Mouse (Mus musculus) A20 (cell line): ENCODE measurements around the gene Kctd17.
A peak's percentile ranks its signal among the peaks of the same experiment; 100 is the strongest.

Source experiments
- DNase-seq: peaks from one replicate; pipeline ENCODE4 v3.0.0-alpha.2; 2011; ENCODE audit warnings: low read depth, low spot score

Gene Kctd17

DNA sequence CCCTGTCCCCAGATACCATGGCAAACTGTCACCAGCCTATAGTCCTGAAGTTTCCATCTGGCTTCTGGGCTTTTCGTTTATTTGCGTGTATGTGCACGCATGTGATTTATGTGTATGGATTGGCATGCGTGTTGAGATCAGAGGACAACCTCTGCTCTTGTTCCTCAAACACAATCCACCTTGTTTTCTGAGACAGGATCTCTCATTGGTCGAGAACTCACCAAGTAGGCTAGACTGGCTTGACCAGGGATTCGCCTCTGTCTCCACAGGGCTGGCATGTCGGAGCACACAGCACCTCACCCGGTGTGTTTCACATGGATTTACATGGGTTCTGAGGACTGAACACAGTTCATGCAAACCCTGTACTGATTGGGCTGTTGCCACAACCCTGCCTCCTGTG lies 14.2 kb upstream of the Kctd17 start:
- no peak for DNase-seq

DNA sequence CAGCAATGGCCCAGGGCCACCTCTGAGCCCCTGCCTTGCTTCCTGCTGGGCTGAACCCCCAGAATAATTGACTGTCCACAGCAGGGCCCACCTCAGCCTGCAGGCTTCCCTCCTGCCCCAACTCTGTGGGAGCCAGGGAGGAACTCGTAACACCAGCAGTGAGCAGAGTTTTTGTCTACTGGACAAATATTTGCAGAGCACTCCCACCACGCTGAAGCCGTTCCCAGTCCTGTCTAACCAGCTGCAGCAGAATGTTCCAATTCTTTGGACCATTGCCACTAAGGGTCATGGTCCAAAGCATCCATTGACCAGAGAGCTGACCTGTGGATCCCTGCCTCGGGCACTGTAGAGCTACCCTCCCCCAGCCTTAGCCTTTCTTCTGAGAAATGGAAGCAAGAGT lies 11.4 kb upstream of the Kctd17 start:
- no peak for DNase-seq

DNA sequence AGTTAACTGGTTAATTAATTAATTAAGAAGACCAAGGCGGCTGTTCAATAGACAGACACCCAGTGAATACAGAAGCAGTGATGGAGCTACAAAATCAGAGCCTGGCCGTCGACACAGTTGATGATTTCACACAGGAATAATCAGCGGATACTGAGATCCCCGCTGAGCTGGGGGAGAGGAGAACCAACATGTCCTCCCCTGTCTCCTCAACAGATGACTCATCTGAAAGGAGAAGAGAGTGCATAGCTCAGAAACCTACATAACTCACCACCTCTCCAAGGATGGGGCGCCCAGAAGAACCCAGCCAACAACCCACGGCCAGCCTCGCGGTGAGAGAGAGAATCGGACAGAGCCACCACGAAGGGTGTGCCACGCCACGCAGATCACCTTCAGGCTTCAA lies 8.0 kb upstream of the Kctd17 start:
- DNase-seq = no peak

DNA sequence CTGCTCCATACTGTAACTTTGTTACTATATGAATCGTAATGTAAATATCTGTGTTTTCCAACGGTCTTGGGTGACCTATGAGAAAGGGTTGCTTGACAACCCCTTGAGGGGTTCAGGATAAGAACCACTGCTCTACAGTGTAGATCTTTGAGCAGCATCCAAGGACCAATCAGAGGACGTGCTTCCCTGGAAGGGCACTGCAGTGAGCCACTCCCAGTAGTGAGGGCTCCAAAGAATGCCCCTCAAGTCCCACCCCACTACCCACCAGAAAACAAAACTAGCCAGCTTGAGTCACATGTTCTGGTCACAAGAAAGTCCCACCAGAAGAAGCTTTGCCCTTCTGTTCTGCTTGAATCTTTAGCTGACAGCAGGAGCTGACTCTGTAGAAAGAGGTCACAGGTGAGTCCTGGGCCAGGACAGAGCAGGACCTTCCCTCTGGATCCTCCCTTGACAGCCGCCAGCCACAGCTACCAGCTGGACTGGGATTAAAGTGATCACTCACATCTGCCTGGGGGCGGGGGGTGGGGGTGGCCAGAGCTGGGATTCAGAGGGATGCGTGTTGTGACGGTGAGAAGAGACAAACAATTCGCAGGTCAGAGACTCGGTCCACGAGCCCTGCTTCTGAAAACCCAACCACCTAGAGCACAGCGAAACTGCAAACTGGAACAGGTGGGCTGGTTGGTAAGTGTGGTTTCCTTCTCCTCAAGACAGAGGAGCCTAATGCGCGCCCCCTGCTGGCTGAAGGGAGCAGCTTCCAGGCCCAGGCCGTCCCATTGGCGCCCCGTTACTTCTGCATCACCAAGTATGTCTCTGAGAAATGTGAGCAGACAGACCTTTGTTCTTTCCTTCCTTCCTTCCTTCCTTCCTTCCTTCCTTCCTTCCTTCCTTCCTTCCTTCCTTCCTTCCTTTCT lies 6.1 kb upstream of the Kctd17 start:
- peak; percentile 86 for DNase-seq

DNA sequence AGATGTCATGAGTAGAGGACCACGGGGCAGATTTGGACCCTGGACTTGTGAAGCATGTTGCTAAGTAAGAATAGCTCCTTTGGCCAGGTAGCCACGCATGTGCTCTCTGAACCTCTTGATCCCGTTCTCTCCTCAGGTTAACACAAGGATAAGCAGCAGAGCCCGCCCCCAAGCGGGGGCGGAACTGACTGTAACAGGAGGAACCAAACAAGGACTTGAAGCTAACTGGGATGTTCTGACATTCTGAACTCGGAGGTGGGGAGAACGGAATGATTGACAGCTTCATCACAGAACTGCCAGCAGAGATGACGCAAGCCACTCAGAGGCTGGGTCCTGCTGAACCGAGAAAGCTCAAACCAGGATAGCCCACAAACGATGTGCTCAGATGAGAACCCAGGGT lies 3.9 kb upstream of the Kctd17 start:
- DNase-seq = no peak

DNA sequence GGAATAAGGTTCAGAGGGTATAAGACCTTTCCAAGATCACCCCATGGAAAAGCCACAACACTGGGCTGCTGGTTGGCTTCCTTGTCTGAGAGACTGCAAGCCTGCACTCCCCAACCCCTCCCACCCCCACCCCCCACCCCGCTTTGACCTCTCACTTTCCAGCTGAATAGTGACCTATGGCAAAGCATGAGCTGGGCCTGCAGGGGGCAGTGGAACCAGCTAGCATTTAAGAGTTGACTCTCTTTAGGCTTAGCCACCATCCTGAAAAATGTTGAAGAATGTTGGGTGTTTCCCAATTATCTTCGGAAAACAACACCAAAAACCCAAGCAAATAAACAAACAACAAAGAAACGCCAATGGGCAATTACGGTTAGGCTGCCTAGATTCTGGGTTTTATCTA lies 3.1 kb upstream of the Kctd17 start:
- DNase-seq = no peak

DNA sequence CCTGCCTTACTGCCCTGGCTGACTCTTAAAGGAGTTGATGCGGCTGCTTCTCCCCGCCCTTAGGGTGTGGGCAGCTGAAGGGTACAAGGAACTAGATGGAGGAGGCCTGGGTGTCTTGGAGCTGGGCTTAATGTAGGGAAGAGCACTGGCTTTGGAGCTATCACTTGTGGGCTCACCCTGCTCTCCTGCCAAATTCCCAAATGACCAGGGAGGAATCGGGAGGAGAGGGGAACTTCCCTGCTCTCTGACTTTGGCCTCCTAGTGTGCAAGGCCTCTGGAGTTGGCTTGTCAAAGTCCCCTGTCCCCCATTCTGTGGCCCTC lies 735 bp downstream of the Kctd17 start:
- no peak for DNase-seq

DNA sequence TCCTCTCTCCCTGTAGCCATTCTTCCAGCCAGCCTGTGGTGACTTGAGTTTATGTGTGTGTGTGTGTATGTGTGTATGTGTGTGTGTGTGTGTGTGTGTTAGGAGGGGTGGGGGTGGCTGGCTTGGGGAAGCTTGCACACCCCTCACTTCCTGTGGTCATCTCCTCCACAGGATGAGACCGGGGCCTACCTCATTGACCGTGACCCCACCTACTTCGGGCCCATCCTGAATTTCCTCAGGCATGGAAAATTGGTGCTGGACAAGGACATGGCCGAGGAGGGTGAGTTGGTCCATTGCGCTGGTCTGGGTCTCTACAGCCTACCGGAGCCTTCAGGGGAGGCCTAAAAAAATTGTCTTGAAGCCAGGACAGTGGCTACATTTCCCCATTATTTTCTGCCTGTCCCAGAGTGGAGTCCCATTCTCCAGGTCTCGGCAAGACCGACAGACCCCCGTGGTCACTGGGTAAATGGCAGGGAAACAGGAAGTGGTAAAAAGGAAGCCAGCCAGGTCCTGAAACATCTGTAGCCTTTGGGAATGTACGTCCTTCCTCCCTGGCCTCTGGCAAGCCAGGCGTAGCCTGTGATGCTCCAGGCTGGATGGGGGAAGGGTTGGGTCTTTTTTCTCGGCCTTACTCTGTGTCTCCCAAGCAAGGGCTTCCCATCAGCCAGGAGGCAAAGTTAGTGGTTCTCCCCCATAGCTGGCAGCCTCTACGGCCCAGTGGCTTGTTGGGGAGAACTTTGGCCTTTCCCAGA lies 1.7 kb downstream of the Kctd17 start:
- no peak for DNase-seq

DNA sequence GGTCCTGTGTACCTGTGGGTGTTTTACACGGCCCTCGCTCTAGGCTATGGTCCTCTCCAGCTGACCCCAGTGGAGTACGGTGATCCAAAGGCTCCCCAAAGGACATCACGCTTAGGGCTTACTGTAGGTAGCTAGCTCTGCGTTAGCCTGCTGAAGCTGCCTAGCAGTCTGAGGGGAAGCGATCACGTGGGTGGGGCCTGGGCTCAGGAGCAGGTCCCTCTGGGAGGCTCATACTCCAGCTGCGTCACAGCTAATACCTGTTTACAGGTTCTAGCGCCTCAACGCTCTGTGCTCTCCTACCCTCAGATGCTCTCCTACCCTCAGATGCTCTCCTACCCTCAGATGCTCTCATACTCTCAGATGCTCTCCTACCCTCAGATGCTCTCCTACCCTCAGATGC lies 2.5 kb downstream of the Kctd17 start:
- DNase-seq = no peak

DNA sequence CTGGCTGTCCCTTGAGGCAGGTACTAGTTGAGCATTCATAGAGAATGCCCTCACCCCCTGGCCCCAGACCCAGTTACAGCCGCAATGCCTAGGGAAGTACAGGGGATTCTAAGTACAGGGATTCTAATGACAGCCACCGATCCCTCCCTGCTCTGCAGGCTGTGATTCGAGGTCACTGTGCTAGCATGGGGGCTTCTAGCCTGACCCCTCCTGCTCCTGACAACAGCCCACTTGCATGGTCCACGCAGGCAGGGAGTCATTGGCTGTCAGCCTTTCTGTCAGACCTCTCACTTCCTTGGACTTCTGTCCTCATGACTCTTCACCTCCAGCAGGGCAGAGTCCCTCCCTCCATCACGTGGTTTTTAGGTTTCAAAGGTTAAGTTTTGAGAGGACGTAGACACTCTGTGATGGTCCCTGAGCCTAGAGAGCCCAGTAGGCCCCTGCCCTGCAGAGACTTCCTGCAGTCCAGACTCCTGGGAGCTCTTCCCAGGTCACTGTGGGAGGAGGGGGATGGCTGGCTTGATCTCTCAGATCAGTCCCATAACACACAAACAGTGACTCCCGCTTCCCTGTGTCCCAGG lies 3.3 kb downstream of the Kctd17 start:
- no peak for DNase-seq

DNA sequence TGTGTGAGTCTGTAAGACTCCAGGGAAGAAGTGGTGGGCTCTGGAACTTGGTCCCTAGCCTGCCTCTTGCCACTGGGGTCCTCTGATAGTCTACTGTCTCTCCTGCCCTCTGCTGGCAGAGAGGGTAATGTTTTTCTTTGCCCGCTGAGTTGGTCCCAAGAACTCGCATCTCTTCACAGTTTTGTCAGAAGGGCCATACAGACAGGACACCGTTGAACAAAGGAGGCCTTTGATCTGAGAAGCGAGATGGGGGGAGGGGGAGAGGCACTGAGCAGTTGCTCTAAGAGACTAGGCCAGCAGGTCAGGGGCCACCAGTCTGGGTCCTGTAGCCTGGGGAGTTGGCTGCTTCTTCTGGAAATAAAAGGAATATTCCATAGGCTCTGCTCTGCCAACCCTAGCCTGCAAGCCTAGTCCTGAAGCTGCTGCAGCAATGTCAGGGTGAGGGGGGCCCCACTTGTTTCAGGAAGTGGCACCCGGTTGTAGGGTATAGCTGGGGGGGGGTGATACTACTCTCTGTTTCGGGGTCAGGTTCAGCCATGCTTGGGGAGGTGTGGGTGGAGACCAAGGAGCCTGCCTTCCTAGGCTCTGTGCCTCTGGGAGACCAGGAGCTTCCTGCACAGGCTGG lies 6.6 kb downstream of the Kctd17 start:
- peak; percentile 44 for DNase-seq

DNA sequence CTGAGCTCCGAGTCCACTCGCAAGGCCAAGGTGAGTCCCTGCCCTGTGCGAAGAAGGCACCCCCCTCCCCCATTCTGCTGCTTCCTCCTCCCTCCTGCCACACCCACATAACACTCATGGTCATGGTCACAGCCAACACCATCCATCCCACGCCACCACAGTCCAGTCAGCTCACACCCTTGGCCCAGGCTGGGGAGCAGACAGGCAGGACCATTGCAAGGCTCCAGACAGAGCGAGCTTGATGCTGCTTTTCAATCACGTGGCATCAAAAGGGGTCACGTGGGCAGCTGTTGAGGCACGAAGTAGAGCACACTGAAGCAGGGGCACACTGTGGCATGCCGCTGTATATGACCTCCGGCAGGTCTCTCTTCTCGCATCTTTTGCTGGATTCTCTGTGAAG lies 7.3 kb downstream of the Kctd17 start:
- no peak for DNase-seq

DNA sequence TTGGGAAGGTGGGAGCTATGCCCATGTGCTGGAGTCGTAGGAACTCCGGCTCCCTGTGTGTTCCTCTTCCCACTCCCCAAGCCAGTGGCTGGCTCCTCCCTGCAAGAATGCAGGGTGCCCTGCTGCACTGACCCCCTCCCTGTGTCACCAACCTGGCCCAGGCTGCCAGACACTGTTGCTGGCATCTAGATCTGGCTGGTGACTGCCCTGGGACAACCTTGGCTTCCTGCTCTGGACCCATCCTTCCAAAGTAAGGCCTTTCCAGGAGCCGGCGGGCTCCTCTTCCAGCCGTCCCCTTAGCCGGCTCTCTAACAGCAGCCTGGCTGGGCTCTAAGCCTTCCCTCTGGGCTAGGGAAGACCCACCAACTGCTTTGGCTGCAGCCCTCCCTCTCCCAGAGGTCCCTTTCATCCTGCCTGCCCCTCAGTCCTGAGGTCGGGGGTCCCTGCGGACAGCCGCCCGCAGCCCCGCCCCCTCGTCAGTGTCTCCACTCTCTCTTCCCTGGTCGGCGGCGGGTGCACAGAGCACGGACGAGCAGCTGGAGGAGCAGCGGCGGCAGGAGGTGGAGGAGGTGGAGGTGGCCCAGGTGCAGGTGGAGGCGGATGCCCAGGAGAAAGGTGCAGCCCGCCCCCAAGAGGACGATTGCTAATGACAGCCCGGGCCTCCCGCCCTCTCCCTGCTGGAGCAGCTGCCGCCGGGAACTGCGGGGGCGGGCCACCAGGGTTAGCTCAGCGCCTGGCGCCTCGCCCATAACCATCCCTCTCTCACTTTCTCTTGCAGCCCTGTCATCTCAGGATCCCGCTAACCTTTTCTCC lies 8.2 kb downstream of the Kctd17 start:
- DNase-seq = no peak

DNA sequence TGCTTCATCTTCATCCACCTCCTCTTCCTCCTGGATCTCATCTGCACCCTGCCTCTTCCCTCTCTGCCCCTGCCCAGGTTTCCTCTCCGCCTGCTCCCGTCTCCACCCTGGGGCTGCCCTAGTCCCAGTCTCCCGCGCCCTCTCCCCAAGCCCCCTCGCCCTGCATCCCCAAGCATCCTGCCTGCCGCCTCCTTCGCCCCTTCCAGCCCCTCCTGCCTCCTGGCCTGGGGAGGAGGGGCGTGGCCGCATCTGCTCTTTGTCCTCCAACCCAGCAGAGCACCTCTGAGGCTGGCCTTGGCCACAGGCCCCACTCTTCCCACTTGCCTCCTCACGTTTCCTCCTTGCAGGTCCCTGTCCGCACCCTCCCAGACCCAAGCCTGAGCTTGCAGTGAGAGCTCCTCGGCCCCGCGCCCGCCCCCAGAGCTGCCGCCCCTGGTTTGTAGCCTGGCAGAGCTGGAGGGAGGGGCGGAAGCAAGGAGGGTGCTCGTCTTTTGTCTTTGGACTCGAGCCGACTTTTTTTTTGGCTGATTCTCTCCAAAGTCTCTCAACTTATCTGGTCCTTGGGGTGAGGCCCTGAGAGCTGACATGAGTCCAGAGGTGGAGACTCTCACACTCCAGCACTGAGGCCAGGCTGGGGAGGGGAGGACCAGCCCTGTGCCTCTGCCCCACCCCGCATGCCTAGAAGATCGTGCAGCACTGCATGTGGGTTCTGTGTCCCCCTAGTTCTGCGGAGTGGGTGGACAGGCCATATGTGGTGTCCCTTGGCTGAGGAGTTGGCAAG lies 9.1 kb downstream of the Kctd17 start:
- no peak for DNase-seq

DNA sequence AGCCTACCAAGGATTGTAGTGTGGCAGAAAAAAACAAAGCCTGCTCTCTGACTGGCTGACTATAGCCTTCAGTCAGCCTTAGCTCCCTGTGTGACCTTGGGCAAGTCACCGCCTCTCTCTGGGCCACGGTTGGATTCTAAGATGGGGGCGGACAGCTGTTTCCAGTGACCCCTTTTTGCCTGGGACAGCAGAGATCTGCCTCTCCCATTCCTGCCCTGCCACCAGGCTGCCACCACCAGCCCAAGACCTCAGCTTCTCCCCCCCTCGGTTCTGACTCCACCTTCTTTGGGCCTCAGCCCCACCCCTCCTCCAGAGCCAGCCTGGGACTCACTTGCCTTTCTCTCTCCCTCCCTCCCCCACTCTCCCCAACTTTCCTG lies 9.6 kb downstream of the Kctd17 start:
- no peak for DNase-seq

DNA sequence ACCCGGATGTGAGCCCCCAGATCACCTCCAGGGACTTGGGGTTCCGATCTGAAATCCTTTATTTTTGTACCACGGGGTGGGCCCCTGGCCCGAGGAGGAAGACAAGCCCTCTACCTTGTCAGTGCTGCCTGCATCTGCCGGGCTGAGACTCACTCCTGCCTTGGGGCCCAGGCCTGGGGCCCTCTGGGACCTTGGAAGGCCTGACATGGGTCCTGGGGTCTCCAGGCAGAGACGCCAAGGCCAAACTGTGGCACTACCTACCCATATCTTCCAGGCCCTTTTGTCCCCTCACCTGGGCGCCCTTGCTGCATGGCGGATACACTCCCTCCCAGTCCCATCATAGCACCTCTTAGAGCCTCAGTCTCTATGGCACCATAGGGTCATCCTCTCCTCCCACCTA lies 10.1 kb downstream of the Kctd17 start:
- DNase-seq = no peak

DNA sequence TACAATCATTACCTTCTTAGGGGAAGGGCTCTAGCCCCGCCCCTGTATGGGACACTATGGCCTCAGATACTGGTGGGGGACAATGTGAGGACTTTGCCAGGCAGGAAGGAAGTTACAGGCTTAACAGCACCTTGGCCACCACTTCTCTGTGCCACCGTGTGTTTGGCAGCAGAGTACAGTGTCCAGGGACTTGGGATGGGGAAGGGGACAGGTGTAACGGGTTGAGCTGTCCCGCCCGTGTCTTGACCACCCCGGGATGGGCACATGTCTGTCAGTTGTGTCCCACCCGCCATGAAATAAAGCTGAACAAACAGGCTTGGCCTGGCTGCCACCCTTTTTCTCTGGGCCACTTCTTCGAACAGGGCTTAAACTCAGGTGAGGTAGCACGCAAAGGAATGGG lies 10.6 kb downstream of the Kctd17 start:
- no peak for DNase-seq

DNA sequence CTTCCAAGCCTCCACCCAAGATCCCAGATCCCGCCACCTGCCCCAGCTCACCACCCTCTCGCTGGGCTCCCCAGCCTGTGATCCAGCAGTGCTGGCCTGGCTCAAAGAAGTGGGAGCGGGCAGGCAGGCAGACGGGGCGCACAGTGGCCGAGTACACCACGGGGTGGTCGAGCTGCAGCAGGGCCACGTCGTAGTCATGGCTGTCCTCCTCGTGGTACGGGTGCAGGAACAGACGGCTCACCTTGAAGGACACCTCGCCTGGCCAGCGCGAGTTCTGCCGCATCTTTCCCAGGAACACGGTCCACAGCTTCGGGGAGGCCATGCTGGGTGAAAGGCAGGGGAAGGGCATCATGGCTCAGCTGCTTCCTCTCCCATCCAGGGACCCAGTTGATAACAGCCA lies 13.9 kb downstream of the Kctd17 start:
- DNase-seq = no peak

DNA sequence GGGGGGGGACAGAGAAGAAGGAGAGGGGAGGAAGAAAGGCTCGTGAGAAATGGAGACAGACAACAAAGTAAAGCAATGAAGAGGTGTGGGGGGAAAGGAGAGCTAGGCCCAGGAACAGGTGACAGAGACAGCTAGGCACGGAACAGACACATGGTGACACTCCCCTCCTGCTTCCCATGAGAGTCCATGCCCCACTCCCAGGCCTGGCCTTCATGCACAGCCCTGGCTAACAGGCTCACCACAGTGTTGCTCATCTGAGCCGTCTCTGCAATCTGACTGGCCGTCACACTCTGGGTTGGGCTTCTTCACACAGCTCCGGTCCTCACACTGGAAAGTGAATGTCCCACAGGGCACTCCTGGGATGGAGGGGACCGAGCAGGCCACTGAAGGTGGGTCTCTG lies 15.5 kb downstream of the Kctd17 start:
- DNase-seq = no peak

DNA sequence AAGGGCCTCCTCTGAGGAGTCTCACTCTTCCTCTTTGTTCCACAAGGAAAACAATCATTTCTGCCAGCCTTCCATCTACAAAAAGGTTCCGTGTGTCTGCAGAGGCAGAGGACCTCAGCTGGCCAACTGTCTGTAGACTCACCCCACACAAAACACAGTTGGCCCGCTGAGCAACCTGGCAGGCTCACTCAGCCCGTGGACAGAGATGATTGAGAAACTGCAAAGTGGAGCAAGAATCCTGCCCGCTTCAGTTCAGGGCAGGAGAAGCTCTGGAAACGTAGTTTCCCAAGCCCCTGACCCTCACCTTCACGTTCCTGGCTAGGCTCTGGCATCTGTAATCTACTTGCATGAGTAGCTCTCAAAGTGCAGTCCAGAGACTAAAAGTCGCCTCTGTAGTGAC lies 18.8 kb downstream of the Kctd17 start:
- DNase-seq = no peak
